Mouse (Mus musculus): Measurements from ENCODE around the gene Capsl.

The Capsl gene

DNA sequence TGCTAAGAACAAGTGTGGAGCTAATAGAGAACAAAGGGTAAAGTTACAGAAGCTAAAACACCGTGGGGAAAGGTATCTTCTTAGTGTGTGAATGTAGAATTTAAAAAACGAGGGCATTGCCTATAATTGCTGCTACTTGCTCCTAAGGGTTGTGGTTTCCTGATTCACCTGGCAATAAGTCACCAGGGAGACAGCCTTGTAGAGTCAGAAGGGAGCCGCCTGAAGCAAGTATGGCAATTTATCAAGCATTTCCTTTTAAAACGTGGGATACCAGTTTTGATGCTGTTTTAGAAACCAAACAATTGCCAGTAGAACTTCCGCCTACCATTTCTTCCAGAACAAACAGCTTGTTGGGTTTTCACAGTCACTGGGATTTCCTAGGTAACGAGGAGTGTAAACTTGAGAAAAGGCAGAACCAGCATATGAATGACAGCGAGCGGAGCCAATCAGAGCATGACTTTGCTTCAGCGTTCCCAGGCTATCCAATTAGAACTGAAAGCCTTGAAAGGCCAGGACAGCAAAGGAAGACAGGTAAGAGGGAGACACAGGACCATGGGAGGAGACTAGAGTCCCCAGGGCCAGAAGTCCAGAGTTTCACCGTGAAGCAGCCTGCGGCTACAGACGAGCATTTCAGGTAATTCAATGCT is at the start of gene Capsl:
TSS of gene Capsl (plus strand) at position 495 of the 647 bp plus-strand sequence.
- DNase-seq (ENCODE audit: low read depth, low spot score), result peak; percentile 78

DNA sequence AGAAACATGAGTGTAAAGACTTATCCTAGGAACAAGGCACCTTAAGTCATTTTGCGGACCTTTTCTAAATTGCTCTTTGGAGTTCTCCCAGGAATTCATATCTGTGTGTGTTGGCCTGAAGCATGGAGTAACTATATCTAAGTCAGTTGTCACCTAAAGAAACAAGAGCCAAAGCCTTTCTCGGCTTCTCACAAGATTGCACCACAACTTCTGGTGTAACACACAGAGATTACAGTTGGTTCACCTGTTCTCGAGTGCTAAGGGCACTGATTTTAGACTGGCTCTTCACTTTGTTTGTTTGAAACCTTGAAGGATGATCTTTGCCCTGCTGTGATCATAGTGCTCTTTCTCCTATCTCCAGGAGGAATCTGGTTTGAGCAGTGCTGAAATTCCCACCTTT is 26.4 kb upstream of the Capsl start:
- no peak for DNase-seq (ENCODE audit: low read depth, low spot score)

DNA sequence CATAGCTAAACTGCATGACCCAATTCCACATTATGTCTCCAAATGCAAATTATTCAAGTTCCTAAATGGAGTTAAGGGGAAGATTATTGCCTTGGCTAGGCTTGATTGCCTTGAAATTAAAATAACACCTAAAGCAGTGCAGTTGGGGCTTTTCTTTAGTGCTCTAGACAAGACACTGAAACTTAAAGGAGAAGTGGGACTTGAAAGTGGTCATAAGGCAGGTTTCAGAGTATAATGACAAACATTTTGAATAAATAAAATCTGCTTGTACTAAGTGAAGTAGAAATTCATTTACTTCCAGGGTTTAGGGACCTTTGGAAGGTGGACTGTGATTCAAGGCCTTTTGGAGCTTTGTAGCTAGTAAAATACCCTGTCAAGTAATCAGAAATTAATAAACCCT is 14.7 kb upstream of the Capsl start:
- no peak for DNase-seq (ENCODE audit: low read depth, low spot score)

DNA sequence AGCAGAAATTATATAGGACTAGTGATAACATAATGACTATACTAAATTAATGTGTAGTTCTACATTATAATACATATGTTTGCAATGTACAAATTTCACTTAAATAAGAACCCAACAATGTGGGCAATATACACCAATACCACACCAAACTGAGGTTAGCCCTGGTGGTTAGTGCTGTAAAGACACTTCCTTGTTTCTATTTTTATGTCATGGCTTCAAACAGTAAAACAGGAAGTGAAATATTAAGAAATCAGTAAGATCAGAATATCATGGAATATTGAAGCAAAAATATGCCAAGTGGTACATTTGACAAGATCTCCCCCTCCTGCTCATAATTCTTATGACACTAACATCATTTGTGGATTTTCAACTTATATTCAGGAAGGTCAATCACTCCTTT is 8.0 kb upstream of the Capsl start:
- DNase-seq (ENCODE audit: low read depth, low spot score), result no peak

DNA sequence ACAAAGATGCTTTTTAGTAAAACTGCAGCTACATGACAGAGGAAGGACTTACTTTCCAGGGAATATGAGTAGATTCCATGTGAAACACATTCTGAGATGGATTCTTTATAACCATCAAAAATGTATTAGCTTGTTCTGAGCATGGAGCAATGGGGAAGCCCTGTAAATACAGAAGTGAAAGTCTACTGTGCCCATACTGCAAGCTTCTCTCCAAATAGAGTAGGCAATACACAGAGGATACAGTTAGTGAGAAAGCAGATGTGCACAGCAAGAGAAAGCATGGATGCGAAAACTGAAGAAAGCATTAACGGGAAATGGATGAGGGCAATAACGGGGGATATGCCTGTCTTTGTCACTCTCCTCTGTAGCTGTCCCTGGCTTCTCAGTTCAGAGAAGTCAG is 6.0 kb upstream of the Capsl start:
- DNase-seq (ENCODE audit: low read depth, low spot score), result no peak

DNA sequence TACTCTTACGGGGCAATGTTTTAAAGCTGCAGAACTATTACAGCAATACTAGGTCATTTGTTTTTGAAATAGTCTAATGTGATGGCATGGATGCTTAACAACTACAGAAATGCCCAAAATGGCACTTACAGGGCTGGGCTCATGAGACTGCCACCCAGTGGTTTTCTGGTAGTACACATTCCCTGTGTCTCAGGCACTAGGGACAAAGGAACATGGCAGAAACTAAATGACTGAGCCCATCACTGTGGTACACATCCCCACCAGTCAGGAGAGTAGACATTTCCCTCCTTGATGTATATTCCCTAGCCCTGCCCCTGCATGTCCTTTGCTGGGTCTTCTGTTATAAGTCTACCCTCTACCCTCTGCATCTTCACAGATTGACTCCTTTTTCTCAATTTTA is 16.2 kb downstream of the Capsl start:
- DNase-seq (ENCODE audit: low read depth, low spot score), result no peak

DNA sequence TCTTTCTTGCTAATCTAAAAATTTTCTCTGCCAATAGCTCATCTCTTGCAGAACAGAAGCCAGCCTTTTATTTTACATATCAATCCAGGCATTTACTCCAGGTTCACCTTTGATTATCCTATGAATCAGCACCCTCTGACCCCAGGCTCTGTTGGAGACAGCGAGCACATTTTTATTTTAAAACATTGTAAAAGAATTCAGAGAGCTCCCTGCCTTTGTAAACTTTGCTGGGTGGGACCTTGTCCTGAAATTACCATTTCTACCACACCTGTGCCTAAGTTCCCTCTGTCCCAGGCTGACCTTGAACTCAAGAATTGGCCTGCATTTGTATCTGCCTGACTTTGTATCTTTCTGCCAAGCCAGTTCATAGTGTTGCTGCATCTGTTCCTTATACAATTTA is 17.0 kb downstream of the Capsl start:
- no peak for DNase-seq (ENCODE audit: low read depth, low spot score)

DNA sequence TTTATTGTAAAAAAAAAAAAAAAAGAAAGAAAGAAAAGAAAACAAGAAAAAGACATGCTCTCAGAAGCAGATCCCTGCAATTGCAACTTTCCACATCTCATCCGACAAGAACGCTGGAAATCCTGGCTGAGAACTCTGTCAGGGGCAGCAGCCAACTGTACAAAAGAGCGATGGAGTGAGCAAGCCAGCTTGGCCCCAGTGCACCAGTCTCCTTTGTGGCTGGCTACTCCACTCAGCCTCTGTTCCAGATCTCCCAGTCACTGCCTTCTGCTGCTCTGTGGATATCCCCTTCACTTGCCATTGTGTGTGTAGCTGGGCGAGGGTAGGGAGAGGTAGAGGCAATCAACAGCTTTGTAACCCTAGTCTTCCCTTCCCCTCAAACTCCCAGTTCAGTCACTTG is 18.4 kb downstream of the Capsl start:
- DNase-seq (ENCODE audit: low read depth, low spot score), result no peak

DNA sequence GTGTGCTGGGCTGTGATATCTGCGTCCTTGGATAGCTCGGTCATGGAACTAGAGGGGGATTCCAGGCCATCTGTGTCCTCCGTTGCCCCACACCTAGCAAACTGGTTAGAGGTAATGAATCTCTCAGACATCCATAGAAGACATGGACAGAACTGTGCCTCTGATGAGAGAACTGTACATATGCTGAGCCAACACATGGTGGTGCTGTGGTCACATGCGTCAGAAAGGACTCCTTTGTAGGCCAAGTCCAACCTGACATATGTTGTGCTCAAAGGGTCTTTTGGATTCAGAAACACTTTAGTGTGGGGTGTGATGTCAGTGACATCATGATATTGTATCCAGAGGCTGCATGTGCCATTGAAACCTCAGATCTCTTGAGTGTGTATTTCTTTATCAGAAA is 19.4 kb downstream of the Capsl start:
- peak; percentile 45 for DNase-seq (ENCODE audit: low read depth, low spot score)

DNA sequence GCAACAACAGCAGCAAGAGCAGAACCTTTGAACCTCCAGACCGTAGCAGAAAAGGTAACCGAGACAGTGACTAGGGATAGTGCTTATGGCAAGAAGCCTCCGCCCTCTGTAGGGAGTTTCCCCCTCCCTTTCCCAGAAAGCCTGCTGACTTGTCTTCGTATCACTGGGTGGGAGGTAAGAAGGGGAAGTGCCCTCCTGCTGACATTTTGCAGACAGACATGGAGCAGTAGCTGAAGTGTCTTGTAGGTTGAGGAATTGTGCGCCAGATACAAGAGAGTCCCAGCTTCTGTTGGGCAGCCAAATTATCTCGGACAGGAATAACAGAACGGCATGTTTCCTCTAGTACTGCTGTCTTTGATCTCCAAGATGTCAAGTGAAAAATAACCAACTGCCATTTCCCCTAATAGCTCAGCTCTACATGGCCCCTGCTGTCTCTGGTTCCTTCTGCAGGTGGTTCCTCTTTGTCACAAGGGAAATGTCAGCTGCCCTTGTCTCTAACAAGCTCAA is 27.7 kb downstream of the Capsl start:
- DNase-seq (ENCODE audit: low read depth, low spot score), result no peak

DNA sequence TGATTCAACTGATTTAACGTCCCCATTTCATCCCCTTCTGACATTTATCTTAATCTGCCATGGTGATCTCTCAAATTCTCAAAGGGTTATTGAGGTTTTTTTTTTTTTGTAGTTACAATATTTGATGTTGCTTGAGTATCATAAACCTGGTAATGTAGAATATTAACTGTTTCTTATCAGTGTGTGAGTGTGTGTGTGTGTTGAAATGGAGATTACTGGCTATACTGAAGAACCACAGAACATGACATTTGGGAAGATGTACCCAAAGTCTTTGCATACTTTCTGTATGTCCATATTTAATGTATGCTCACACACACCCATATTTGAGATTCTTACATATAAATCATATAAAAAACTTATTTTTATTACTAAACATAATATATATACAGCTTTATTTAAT is 28.2 kb downstream of the Capsl start:
- DNase-seq (ENCODE audit: low read depth, low spot score), result no peak

DNA sequence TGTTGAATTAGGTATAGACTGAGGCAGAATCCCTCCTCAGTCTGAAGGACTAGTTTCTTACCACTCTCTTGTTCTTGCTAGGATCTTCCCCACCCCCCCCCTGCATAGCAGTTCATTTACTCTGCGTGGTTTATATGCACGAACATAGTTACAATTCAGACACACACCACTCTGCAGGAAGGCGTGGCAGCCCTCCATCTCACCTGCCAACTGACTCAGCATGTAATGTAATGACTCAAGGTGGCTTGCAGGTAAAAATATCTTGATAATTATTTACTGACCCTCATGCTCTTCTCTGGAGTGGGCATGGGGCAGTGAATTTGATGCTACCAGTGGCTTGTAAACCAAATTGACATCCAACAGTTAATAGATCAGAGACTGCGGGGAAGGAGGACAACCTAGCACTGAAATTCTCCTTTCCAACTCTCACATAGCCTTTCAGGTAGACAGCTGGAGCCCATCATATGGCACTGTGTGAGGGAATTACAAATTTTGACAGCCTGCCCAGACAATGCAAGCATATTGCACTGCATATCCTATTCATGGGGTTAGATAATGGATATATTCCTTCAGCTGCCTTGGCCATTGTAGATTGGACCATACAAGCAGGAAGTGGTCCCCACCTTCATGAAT is 35.3 kb downstream of the Capsl start:
- DNase-seq (ENCODE audit: low read depth, low spot score), result no peak

DNA sequence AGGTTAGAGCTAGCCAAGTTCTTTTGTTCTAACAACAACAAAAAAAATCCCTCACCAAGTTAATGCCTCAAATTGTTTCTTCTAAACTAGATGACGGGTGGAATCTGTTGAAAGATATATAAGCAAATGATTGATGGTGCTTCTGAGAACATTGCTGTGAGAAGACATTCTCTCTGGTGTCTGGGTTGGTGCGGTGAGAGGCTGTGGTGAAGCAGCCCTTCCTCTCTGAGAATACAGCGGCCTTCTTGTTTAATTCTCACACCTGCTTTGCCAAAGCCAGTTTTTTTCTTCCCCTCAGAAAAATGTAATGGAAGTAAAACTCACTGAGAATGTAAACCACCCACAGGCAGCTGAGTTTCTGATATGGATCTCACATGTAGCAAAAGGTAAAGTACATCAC is 36.3 kb downstream of the Capsl start:
- no peak for DNase-seq (ENCODE audit: low read depth, low spot score)

DNA sequence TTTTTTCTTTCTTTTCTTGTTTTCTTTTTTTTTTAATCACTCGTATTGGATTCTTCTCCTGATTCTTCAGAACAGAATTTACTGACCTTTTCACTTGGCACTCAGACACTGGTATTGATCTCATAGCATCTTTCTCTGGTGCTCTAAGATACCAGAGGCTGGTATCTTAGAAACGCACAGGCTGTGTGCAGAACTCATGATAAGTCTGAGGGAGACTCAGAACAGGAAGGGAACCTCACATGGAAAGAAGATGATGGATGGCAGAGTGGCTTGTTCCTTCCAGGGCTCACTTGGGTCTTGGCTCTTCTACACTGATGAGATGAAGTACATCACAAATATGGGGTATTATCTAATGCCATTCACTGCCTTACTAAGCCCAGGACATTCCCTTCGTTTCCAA is 36.8 kb downstream of the Capsl start:
- DNase-seq (ENCODE audit: low read depth, low spot score), result no peak

DNA sequence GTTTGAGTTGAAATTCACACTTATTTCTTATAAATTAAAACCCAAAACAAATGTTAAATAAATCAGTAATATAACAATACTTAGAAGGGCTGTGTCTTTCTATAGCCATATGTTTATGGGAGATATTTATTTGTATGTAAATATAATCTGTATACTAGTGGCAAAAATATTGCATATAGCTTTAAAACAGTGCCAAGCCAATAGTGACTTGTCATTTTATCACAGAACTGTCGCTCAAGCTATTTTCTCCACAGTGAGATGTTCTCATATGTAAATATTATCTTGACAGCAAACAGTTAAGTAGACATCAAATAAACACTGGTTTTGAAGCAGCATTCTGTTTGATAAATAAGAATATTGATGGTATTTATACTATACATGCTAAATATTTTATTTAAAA is 37.4 kb downstream of the Capsl start:
- no peak for DNase-seq (ENCODE audit: low read depth, low spot score)

DNA sequence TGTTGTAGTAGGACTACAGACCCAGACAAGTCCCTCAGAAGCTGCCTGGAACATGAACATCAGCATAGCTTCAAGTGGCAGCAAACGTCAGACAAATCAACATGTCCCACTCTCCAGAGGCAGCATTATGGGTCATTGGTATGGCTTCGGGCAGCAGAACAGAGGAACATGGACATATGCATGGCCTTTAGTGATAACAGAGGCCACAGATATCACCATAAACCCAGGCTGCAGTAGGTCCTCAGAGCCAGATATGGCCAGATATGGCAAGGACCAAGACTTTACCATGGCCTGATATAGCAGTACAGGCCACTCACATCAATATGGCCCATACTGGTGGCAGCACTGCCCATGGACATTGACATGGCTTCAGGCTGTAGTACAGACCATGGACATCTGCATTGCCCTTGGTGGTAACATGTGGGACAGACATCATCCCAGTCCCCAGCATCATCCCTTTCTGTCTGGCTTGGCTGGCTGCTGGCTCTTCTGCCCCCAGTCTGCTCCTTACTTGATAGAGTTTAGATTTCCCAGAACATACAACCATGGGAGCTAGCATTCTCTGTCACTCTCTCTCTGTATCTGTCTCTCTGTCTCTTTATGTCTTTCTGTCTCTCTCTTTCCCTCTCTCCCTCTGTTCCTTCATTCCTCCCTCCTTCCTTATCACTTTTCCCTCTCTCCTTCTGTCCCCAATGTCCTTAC is 53.7 kb downstream of the Capsl start:
- no peak for DNase-seq (ENCODE audit: low read depth, low spot score)

DNA sequence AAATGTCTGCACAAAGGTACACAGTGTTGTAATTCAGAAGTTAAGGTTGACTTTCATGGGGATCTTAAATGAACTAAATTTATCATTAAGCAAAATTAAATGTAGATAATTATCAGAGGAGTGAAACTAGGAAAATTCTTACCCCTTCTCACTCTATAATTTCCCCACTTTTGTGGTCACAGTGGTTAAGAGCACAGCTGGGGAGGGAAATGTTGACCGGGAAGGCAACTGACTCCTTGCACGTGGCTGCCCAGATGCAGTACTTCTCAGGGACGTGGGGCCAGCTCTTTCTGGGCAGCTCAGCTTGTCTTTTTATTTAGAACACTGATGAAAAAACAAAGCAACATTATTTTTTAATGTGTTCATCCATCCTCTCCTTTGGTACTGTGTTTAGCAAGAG is 56.2 kb downstream of the Capsl start:
- no peak for DNase-seq (ENCODE audit: low read depth, low spot score)

All from telencephalon, adult 2 months (tissue).